Mouse (Mus musculus): ENCODE results near the gene Pcyt1a.

- TF ChIP-seq CTCF (IDR thresholded peaks at IDR 0.05) (no peak), POLR2A (IDR thresholded peaks at IDR 0.05; ENCODE audit: insufficient read depth, low read depth, low read length) (no peak)
Measured at GRCm38 (mm10) chr16:32486046-32486445, 55.3 kb downstream of the Pcyt1a start.
